Mouse (Mus musculus) gastrocnemius, postnatal 25 days (tissue): ENCODE measurements at regions not wholly inside any gene's neighbourhood (a gene's known extent, or its start where the extent isn't known, plus 50 kb on each side); places are given as distances from the start of the nearest gene placed in this dataset.
A peak's percentile ranks its signal among the peaks of the same experiment; 100 is the strongest.

Experiments used
- DNase-seq: peaks from one replicate; pipeline ENCODE4 v3.0.0; 2022

DNA sequence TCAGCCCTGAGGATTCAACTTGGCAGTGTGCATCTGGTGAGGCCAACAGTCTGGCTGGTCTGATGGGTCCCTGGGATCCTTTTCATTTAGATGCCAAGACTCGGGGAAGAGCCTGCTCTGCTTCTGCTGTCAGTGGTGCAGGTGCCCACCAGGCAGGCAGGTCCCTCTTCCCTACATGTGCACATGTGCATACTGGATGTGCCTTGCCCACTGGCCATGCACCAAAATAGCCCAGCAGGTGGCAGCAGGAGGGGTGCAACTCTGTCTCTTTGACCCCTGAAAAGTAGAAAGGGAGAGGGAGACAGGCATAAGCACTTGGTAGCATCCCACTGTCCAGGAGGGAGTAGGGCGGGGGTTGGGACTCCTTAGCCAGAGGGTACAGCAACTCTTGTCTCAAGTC is 116.2 kb upstream of the Bank1 start:
- DNase-seq: no peak

DNA sequence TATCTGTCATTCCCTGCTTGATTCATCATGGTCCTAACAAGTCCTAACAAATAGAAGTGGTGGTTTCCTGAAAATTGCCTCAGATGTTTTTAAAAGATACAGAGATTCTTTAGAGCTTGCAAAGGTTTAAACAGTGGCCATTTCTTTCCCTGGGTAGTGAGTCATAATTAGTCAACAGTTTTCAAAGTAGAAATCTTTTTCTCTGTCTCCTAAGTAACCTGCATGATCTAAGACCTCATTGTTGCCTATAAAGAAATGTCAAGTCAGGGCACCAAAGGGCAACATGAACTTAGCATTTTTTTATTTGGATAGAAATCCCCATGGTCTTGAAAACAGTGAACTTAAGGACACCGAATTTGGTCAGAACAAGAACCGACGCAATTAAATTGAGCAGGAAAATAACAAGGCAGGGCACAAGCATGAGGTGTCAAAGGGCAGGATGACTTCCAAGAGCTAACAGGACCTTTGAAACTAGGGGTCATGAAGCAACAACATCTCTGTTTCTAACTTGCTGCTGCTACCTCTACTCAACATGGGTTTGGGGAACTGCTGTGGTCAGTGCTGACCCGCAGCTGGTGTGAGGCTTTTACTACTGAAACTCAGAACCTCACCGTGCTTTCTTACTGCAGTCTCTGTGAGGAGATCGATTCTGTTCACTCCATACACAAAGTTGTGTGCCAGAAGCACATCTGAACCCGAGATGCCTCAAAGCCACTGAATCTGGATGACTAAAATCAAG is 114.2 kb upstream of the Bank1 start:
- DNase-seq: no peak

DNA sequence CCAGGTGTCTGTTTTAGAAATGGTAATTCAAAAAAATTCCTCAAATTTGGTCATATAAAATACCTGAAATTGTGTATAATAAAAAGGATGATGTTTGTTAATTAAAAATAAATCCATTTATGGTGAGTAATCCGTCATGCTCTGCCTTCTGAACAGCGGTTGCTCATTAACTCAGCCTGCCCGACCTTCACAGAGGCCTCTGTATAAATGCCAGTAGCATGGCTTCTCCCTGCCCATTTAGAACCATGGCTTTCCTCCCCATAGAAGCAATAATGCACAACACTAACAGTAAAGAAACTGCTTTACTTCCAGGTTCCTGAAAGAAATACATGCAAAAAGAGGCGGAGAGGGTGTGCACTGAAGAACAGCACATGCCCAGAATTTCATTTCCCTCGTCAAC is 113.5 kb upstream of the Bank1 start:
- DNase-seq: no peak

DNA sequence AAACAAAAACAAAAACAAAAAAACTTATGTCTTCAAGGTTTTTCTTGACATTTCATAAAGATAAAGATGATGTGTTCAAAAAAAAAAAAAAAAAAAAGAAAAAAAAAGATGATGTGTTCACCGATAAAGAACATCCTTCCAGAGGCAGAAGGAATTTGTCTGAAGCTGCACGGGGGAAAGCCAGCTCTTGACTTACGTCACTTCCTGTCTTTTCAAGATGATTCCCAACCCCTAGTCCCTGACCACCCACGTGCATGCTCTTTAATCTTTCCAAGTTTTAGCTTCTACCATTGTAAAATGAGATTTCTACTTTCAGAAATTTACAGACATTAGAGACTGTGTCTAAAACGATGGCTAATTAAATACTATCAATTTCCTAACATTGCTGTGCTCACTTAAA is 108.5 kb upstream of the Bank1 start:
- no peak for DNase-seq

DNA sequence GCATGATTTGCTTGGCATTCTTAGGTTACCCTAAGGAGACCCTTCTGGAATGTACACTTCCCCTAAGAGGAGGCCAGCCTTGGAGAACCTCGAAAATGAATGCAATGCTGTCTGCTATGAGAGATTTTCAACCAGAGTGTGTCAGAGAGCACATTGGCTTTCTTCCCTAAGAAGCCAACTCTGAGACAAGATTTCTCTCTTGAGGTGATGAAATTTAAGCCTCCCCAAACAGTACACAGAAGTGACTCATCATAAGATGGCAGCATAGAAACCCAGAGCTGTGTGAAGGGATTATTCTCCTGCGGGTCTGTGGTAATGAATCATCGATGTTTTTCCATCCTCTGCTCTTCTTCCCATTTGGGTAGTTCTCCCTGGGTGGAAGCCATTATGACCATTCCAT is 106.2 kb upstream of the Bank1 start:
- DNase-seq: no peak

DNA sequence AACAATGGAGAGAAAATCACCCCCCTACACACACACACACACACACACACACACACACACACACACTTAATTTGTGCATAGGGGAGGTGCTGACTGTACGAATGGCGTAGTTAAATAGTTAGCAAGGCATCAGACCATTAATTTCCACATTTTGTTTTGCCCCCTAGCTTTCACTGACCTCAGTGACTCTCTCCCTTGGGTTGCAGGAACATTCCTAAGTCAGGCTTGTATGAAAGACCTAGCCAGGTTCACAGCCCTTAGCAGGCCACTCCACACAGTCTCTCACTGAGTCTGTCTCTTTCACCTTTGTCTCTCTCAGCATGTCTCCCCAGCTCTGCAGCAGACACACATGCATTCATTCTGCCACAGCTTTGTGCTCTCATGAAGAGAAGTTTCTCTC is 101.6 kb upstream of the Bank1 start:
- no peak for DNase-seq

DNA sequence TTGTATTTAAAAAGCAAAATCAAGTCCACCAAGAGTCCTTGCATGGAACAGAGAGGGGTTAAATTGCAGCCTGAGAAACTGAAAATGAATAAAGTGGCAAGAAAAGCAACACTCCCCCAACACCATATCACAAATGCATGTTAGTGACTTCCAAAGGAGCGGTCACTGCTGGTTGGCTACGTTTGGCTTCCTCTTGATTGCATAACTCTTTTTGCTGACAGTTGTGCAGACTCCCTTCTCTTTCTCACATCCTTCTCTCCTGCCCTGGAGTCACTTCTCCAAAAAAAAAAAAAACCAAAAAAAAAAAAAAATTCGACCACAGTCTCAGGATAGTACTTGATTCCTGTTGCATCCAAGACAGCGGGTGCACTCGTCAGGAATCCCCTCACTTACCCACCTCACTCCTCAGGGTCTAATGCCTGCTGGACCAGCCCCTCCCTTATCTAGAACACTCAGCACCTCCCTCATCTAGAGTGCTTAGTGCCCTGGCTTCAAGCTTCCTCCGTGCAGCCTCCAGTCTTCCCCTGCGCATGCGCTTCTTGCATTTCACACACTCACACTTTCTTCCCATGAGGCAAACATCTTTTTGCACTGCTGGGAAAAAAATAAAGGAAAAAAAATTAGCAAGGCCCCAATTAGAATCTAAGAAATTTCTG is 100.8 kb upstream of the Bank1 start:
- DNase-seq: no peak

DNA sequence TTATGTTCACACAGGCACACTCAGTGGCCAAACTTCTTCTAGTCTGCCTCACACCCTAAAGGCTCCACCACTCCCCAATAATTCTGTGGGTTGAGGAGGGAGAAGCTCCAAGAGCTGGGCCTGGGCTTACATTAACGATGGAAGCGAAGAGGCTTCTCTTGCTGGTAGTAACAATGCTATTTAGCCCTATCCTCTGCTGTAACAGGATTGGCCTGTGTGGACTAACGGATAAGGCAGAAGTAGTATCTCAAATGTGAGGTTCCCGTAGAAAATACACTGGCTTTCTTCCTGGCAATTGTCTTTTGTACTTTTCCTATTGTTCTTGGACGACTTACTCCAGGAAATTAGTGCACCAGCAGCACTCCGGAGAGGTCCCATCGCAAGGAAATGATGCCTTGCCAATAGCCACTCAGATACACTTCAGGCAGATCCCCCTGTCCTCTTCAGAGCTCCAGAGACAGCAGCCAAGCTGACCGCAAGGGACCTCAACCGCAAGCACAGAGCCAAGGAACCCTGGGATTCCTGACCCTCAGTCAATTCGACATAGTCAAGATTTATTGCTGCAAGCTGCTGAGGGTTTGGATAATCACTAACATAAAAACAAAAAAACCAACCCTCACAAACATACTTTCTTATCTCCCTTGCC is 96.2 kb upstream of the Bank1 start:
- peak; percentile 39 for DNase-seq

DNA sequence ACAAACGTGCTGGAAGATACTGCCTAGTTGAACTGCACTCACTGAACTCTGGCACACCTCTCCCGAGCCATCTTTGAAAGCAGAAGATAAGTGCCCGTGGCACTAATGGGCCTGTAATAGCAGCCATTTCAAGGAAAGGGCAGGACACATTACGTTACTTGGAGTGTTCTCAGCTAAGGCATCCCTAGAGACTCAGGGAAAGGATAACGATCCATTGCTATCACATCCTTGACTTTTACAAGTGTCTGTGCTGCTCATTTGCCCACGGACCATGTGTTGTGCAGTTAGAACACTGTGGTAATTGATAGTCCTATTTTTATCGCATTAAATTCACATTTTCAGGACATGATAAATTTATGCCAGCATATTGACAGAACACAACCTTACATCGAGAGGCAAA is 79.7 kb upstream of the Bank1 start:
- DNase-seq: no peak

DNA sequence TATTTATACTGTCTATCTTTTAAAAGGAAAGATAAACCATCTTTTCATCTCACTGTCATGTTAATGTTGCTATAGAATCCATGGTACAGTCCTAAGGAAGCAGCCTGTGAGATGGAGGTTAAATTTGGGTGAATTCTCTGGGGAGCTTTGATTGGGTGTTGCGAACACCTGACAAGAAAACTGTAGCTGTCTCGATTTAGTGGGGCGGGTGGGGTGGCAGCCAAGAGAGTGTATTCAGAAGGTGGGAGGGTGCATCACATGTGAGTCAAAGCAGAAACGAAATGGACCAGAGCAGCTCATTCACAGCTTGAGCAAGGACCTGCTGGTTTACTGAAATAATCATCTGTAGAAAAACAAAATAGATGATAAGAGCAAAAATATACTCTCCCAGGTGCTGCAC is 57.4 kb upstream of the Bank1 start:
- no peak for DNase-seq

DNA sequence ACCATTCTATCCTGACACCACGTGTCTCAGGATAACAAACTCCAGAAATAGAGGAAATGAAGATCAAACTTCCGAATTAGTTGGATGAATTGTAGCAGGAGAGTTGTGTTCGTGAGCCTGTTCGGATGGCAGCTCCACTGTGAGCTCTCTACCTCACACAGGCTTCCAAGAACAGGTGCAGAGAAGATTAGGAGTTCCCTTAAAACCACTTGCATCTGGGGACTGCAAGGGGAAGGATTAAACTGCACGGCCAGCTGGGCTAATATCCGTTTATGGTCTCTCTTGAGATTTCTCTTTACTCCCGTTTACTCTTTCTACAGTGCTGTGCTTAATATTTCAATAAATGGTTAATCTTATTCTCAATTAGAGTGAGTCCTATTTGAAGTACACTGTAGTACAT is 54.8 kb upstream of the Bank1 start:
- no peak for DNase-seq

DNA sequence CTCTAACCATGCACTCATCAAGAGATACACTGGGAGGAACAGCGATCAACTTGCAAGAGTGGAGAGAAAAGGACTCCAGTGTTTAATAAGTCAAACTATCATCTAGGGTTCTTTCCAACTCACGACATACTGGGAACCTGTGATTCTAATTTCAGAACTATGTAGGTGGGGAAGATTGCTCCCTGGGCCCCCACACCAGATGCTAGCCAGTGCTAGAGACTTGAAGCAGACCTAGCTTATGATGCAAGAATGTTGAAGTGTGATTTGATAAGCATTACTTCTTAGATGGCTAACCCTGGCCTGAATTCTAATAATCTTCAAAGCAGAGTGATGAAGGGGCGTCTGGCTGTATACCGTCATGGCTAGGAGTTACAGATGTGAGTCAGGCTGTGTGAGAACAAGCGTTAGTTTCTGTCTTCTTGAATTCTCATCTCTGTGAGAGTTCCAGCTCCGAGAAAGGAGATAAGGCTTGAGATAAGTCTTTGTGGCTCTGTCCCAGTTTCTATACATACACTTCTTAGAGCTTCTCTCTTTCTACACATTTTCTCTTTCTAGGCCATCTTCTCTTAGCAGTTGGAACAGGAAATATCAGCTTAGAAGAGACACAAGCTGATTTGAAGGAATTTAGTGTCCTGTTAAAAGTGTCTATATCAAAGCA is 54.0 kb upstream of the Bank1 start:
- DNase-seq: no peak

DNA sequence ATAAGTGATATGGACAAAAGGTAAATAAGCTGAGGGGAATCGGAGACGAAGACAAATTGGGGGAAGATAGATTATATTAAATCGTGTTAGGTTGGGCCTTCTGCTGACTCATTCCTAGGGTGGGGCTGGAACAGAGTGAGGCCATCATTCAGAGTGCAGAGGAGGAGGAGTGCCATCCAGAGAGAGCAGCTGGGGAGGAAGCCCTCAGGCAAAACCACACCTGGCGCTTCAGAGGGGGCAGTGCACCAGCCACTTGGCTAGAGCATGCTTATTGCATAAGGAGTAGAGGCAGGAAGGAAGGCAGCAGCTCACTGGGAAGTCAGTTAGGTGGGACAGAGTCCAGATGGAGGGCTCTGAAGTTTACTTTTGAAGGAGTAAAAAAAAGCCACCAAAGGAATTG is 51.0 kb upstream of the Bank1 start:
- no peak for DNase-seq
